ENCODE assay signal across 12 mouse cellular contexts in genomic region chr6:127334256-127334655, GRCm38 (mm10).
A peak's percentile ranks its signal among the peaks of the same experiment; 100 is the strongest.
DNase-seq lines count a peak whose midpoint lies in the region; ATAC-seq lines count a peak whose summit lies in the region.
"Had no signal": no experiment of that assay in that cellular context is flagged by ENCODE, and none has a peak within 500 bp of the region (broad histone marks: within the 10 kb centered on the region; RNA-seq: fewer than 3 reads in every experiment).

No protein-coding gene starts in this region.

- ATAC-seq in midbrain, embryonic 15.5 days (replicated peaks), result no peak
- ATAC-seq in CD4-positive, CD25-positive, alpha-beta regulatory T cell, adult 4 months, result peak; percentile 66
- no peak for ATAC-seq in heart, embryonic 12.5 days (ENCODE audit: insufficient number of reproducible peaks, low FRiP score)

- peaks cover 90% of the 10 kb centered on the region for H3K4me1 ChIP-seq in midbrain, embryonic 10.5 days
- H3K4me1 ChIP-seq in midbrain, embryonic 15.5 days, result peaks cover 42% of the 10 kb centered on the region
- H3K4me1 ChIP-seq in heart, embryonic 12.5 days (replicated peaks), result peaks cover 69% of the 10 kb centered on the region

- H3K27ac ChIP-seq in midbrain, embryonic 10.5 days (replicated peaks), result peak overlapping the region; percentile 72
- no peak overlapping the region for H3K27ac ChIP-seq in midbrain, embryonic 15.5 days
- H3K27ac ChIP-seq in heart, embryonic 12.5 days (ENCODE audit: poor library complexity, severe bottlenecking), result no peak overlapping the region

- no peak overlapping the region for H3K4me3 ChIP-seq in midbrain, embryonic 10.5 days
- H3K4me3 ChIP-seq in midbrain, embryonic 15.5 days, result no peak overlapping the region
- no peak overlapping the region for H3K4me3 ChIP-seq in heart, embryonic 12.5 days

- peaks cover 14% of the 10 kb centered on the region for H3K27me3 ChIP-seq in midbrain, embryonic 10.5 days (ENCODE audit: low read depth, poor library complexity, severe bottlenecking)
- H3K27me3 ChIP-seq in midbrain, embryonic 15.5 days (replicated peaks), result no peaks in the 10 kb centered on the region
- no peaks in the 10 kb centered on the region for H3K27me3 ChIP-seq in heart, embryonic 12.5 days (replicated peaks)

- H3K9ac ChIP-seq in midbrain, embryonic 15.5 days, result no peak overlapping the region
- H3K9ac ChIP-seq in heart, embryonic 12.5 days, result no peak overlapping the region

- no peak overlapping the region for H3K4me2 ChIP-seq in midbrain, embryonic 15.5 days
- no peak overlapping the region for H3K4me2 ChIP-seq in heart, embryonic 12.5 days

- no peaks in the 10 kb centered on the region for H3K36me3 ChIP-seq in midbrain, embryonic 10.5 days
- H3K36me3 ChIP-seq in midbrain, embryonic 15.5 days (replicated peaks), result no peaks in the 10 kb centered on the region
- no peaks in the 10 kb centered on the region for H3K36me3 ChIP-seq in heart, embryonic 12.5 days

- 91% methylated on average over 6 of the region's 6 CpGs for WGBS in midbrain, embryonic 10.5 days
- WGBS in midbrain, embryonic 15.5 days, result 96% methylated on average over 6 of the region's 6 CpGs
- 70% methylated on average over 6 of the region's 6 CpGs for WGBS in heart, embryonic 12.5 days

- DNase-seq in midbrain, embryonic 10.5 days (ENCODE audit: low spot score), result no peak
- DNase-seq in induced T-regulatory cell, adult 2 months (ENCODE audit: low read depth), result peak; percentile 63
- peak; percentile 52 to 74 for DNase-seq in lung, postnatal 4 days
- DNase-seq in gastrocnemius, adult 8-10 months (ENCODE audit: low spot score in 2 of 2), result no peak
- DNase-seq in kidney, postnatal 4 days, result no peak
- DNase-seq: cerebellum, adult 11 months; heart, postnatal 10 days; kidney, postnatal 14 days; right cerebral cortex, postnatal 4 days had no signal

- no peaks in the 10 kb centered on the region for H3K9me3 ChIP-seq in midbrain, embryonic 10.5 days (replicated peaks)
- no peaks in the 10 kb centered on the region for H3K9me3 ChIP-seq in midbrain, embryonic 15.5 days
- no peaks in the 10 kb centered on the region for H3K9me3 ChIP-seq in heart, embryonic 12.5 days (replicated peaks)

Comparison
In these comparisons a context has a peak if more than half of its experiments do, and no peak if none do; other contexts are left out.
1. DNase-seq: peak in induced T-regulatory cell, adult 2 months (single experiment) and lung, postnatal 4 days (2 of 2); none in midbrain, embryonic 10.5 days (single experiment), gastrocnemius, adult 8-10 months (0 of 2) and kidney, postnatal 4 days (0 of 2).